Mouse (Mus musculus) heart, adult 8-10 months (tissue): ENCODE data around the gene Cadps. TPM values are rescaled to one million over a fixed set of nuclear protein-coding genes. Genes with fewer than 3 reads are reported as not detected.

Source experiments
- DNase-seq: peaks from one replicate; pipeline ENCODE4 v3.0.0; 2022; ENCODE audit warnings: low spot score
- total RNA-seq, 4 experiments: library from RNA; stranded (reverse); gene quantifications; 2 replicates each; pipeline ENCODE4 v1.2.4; 2022

Gene Cadps
- total RNA-seq, 4 experiments from 2014 or later: 0.06 to 0.17 (median 0.11) TPM

DNA sequence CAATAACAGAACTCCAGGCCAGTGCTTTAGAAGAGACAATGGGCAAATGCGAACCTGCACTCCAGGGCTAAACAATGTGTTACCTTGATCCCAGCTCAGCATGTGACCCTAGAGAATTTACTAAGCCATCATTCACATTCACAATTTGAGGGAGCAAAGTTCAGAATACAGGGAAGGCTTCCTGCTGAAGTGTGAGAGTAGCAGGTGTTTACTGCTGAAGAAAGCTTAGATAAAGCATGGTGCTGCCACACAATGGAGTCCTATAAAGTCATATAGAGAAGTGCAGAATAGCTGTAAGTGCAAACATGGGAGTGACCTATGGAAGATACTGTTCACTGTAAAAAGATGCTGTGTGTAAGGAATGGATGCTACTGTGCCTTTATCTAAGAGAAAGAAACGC lies 91.9 kb downstream of the Cadps start:
- no peak for DNase-seq

DNA sequence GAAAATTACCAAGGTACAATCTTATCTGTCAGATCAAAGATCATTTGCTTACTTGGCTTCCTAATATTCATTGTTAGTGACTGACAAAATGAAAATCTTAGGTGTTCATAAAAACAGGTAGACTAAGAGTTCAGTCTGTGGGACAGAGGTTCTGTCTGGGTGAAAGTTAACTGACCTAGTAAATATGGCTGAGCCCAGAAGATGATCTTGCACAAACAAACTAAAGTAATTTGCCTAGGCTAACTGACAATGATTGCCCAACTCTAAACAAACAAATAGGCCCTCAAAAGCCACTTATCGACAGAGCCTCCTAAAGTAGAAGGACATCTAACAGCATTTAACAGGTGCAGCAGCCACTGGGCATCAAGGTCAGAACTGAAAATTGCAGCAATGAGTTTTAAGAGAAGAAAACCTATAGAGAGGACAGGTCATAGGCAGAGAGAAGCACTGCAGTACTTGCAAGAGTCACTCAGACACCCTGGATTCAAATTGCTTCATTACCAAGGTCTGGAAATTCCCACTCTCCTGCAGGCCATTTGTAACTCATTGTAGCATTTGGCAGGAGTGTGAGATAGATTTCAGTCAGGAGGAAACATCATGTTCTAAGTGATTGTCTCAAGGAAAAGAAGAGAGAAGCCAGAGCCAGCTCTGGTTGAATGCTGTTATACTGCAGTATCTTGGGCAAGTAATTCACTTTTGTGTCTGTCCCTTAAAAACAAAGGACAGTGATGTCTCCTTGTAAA lies 100.3 kb downstream of the Cadps start:
- no peak for DNase-seq

DNA sequence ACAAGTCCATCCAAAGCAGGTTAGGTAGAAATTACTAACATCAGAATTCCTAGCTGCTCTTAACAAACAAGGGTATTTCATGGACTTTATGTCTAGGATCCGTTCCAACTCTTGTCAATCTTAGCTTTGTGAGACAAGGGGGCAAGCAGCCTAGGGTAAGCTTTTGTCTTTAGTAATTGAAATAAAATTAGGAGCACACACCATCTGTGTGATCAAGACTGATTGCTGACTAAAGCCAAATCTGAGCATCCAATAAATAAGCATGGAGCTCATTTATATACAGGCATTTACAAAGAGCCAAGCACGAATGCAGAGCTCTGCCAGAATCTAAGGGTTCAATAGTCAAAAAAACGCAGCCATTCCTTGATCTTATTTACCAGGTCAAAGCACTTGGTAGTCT lies 104.1 kb downstream of the Cadps start:
- DNase-seq: no peak

DNA sequence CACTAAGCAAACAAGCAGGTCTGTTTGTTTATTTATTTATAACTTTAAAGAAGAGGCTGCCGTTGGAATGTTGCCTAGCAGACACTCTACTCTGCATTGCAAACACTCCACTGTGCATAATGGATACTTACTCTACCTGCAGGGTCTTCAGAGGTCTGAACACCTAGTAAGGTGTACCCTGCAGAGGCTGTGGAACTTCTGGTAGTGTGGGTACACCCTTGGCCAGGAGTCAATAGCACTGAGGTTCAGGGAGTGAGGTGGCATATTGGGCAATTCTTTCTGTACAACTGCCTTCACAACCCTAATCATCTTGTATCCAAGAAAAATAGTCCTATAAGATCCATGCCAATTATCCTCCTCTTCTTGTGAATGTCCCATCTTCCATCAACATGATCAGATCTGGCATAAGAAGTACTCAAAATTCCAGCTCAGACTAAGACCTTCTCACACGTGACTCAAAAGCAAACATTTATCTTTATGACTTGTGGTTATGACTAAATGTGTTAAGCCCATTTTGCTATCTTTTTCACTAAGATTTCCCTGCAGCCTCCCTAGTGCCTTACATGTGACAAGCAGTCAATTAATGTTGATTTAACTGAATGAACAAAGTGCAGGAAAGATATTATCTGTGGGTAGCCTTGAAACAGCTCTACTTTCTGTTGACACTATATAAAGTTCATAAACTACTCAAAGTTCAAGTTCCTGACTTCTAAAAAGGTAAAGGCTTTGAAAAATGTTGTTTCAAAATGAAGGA lies 106.8 kb downstream of the Cadps start:
- no peak for DNase-seq

DNA sequence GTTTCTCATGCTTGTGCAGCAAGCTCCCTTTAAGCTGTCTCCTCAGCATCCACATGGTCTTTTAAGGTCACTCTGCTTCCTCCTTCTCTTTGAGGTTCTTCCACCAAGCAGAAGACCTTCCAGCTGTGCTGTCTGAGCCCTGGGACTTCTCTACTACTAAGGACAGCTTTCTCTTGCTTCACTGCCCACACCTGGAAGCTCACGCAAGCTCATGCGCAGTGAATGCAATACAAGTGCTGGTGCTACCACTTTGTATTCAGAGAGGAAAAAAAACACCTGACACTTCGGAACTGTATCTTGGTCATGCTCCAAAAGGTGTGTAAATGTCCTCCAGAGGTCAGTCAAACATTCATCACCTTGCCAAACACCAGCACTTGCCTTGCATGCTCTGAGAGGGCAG lies 115.5 kb downstream of the Cadps start:
- no peak for DNase-seq

DNA sequence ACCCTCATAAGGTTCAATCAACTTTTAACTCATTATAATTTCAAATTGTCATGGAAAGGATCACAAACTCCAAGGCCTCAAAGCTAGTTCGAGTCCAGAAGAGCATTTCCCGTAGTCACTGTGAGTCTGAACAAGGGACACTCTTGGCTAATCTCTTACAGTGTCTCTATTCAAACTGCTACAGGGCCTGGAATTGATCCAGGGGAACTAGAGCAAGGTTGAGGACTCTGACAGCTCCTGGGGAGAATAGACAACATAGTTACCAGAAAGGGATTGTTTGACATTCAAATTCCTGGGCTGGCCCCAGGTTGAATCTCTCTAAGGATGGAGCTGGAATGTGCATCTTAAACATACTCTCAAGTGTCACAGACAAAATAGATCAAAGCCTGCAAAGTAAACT lies 118.4 kb downstream of the Cadps start:
- DNase-seq: no peak

DNA sequence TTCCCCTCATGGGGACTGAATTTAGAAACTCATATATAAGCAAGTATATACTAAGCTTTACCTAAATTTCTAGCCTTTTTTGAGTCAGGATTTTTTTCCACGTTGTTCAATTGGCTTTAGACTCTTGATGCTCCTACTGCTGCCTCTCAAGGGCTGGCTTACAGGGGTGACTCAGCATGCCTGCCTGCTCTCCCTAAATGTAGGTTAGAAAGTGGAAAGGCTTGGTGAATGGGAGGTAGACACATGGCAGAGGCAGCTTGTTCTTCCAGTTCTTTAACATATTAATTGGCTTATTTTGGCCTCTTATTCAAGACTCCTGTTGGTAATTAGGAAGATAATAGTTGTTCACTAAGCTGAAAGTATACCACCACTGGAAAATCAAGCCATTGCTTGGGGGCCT lies 132.7 kb downstream of the Cadps start:
- no peak for DNase-seq

DNA sequence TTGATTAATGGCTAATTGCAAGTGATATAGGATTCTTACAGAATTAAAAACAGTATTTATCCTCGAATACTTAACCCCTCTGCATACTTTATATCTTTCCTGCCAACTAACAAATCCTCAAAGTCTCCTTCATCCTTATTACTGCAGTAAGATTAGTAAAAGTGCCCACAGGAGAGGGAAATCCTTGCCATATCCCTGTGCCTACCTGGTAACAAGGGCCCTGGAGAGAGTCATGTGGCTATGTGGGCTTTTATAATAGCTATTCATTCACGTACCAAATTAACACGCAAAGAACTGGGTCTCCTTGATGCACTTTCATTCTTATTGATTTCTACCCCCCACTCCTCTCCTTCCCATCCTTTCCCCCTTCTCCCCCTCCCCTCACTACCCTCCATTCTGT lies 137.9 kb downstream of the Cadps start:
- DNase-seq: no peak

DNA sequence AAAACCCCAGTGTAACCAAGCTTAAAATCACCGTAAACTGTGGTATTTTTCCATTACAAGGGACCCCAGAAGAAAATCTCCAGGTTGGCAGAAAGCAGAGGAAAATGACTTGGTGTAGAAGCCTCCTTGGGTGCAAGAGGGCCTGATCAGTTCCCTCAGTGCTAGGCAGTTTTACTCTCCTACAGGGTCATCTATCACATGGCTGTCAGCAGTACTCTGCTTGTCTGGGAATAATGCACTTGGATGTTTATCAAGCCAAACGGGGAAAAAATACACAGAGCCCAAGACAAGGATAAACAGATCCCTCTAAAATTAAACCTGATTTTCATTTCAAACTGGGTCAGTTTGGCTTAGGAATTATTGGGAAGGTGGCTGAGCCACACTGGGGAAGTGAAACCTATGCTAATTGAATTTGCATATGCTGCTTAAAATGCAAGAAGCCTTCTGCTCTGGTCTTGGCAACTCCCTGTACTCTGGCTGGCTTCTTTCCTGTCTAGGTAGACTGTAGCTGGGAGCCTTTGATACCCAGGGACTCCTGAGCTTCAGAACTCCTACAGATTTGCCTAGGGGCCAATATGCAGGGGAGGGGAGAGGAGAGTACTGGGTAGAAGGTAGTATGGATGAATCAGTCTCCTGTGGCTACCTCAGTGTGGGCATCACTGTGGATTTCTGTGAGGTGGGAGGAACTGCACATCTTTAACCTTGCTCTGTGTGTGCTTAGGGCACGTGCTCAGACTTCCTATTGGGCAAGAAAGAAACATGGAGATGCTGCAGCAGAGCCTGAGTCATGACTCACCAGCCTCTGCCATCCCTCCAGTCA lies 141.8 kb downstream of the Cadps start:
- no peak for DNase-seq

DNA sequence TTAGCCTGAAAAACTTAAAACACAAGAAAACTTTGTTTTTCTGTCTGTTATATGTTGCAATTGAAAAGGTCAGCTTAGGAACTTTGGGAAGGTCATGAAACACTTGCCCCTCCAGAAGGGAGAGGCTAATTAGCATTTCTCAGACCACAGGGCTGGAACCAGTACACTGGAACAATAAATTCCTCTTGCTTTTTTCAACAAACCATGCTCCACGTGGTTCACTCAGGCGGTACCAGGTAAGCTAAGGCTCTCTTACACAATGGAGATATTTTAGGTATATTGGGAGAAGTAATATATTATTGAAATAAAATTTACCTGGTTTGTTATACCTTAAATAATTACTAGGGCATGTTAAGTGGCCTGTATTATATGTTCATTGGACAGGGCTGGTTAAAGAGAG lies 161.4 kb downstream of the Cadps start:
- DNase-seq: no peak

DNA sequence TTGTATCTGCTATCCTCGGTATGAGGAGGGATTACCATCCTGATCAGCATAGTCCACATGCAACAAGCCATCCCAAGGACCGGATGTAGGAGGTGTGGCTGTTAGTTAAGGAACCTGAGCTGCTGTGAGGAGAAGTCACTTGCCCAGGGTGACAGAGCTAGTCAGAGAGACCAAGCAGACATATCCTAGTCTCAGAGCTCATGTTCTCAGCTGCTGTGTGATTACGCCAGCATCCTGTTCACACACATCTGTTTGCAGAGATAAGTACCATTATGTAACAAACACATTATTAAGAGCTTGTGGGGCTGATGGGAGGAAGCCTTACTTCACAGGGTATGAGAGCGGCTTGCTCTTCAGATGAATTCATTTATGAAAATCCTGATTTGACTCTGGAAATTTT lies 165.5 kb downstream of the Cadps start:
- no peak for DNase-seq

DNA sequence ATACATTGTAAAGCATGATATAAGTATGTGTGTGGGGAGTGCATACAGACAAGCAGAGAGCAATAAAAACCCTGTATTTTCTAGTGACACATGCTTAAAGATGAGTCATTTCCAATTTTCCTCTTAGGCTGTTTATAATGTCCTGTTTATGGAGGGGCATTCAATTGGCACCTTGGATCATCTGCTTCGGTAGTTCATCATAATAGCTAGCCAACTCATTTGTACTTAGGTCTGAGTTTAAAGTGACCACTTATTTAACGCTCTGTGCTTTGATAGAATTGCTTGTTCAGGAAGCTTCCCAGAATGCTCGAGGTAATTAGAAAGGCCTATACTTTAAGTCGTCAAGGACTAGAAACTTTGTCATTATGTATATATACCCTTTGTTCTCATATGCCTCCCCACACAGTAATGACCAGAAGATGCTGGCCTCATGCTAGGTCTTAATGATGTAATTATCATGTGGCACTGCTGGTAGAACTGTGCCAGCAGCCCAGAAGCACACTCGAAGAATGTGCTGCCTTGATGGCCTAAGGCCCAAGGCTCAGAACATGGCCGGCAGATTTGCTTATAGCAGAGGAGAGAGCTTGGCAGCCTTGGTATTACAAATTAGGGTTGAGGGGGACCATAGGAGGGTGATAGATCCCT lies 179.9 kb downstream of the Cadps start:
- no peak for DNase-seq

DNA sequence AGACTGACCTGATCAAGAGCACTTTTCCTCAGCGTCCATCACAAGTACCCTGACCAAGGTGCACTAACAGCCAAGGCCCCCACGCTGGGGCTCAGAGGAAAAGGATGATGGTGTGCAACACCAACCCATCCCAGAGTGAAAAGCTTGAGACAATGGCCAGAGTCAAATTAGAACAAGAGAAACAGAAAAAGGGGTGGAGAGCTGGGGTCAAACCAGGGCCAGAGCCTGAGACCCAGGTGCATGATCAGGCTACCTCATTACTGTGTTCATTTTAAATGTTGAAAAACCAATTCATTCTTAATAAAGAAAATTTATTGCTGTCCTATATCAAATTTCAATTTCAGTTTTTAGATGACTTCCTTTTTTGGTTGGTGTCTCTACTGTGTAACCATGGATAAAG lies 184.1 kb downstream of the Cadps start:
- no peak for DNase-seq

DNA sequence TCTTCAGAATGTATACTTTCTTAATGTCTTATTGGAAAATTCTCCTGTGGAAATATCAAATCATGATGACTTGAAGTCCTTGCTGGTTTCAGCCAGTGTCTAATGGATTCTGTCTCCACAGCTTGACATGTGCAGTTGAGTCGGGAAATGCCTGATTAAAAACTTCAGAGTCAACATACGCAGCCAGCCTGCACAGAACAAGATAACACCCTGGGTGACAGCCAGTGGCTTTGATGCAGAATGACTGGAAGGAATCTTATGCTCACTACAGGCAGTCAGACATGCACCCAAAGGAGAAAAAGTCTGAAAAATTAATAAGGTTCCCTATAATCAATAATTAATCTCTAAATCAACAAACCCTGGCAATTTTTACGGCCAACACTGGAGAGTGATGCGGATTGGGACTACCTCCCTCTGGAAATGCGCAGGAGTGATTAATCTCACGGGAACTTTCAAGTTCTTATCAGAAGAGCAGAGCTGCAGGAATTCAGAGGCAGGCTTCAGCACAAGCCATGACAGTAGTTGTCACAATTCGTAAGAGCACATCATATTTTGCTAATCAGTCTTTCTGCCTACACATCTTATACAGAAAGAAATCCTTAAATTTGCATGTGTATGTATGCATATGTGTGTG lies 185.6 kb downstream of the Cadps start:
- DNase-seq: peak; percentile 7

DNA sequence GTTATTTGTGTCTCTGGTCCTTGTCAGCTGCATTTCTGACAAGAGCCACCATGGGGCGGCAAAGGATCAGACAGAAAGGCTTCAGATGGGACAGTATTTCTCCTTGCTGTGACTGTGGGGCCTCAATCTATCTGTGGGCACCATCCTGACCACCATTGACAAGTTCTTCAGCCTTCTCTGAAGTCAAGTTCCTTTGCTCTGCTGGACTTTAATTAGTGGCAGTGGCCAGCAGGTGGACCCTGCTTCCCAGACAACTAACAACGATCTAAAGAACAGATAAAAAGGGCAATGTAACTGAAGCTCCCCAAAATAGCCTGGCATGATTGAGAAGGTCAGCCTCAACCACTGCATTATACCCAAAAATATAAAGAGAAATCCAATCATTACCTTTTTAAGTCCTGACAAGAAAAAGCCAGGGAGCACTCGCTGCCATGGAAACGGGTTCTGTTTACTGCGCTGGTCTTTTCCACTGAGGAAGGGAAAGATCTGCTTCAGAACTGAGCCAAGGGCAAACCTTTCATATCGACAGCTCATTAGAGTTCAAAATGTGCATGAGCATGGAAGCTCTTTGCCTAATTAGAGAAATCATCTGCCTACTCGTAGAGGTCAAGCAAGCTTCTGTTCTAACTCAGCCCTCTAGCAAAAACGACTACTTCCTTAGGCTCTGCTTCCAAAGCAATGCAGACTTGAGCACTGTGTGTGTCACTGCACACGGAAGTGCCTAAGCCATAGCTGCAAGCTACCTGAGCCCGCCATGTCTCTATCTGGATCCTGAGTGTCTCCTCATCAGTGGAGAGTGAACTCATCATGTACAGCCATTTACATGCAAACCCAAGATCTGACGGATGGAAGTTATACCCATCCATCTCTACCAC lies 198.4 kb downstream of the Cadps start:
- DNase-seq: no peak

DNA sequence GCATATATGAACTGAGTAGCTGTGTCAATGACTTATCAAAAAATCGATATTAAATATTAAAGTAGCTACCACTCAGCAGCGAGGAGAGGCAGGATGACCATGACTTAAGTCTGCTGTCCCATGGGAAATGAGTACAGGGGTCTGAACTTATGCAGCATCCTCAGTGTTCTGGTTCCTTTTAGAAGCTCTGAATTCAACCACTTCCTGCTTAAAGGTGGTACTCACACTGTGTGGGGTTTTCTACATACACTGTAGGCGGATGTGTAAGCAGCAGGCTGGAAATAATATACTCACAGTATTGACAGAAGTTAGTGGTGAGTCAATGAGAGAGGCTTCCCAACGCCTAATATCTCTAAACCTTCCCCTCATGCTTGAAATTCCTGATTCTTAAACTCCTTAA lies 215.9 kb downstream of the Cadps start:
- DNase-seq: no peak

DNA sequence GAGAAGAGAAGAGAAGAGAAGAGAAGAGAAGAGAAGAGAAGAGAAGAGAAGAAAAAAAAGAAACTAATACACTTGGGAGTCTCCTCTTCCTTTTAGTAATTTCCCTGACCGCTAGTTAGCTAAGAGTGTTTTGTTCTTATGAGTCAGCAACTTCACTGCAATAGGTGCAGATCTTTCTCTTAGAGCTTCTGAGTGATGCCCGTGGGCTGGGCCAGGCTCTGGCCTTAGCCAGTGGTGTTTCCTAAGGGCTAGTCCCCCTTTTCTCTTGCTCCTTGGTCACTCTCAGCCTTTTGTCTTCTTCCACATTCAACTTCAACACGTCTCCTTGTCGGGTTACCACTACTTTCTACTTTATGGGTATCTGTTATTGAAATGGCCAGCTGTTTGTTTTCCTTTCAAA lies 216.7 kb downstream of the Cadps start:
- DNase-seq: no peak

DNA sequence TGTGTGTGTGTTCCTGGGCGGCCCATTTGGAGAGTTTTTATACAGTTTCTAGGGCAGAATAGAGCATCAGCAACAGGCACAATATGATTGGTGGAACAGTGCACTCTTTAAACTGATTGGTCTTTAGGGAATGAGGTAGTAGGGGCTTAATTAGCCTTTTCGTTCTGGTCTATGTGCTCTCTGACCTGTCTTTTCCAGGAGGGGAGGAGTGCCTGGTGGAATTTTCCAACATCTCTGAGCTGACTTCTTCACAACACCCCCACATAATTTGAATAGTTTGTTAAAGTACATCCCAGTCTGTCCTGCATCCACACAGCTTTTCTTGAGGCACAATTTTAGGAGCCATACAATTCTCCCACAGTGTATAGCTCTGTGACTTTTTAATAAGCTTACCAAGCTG lies 220.8 kb downstream of the Cadps start:
- DNase-seq: no peak

DNA sequence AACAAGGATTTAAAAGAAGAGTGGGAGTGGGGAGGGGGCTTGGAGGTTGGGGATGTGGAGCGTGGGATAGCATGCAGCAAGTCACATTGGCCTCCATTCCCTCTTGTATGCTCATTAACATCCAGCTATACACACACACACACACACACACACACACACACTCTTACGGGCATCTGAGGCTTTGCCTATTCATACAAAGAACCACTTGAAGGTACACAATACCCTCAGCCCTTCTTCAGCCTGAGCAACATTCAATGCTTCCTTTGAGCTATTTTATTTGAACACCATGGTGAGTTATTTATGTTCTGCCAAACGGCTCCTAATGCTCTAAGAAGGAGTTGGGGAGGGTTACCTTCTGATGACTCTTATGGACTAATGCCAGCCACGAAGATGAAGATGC lies 227.6 kb downstream of the Cadps start:
- DNase-seq: no peak

DNA sequence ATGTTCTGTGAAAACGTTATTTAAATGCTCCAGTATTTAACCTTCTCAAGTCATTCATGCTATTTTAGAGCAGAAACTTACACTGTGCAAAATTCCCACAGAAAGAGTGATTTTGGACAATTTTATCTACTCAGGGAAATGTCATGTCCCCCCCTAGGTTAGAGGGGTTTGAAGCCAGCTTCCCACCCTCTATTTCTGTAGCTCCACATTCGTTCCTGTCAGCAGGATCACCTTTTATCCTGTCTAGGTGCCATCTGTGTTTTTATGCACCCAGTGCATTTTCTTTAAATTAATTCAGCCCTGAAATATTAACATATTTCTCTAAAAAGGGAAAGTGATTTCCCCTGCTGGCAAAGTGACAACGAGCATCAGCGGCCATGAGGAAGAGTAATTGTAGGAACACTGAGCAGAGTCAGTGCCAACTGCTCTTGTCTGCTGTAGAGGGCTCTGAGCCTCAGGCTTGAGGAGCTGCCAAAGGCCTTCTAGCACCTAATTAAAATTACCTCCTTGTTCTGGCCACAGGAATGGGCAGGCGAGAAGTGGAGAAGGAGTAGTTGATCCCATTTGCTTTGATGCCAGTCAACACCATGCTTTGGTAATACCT lies 230.3 kb downstream of the Cadps start:
- DNase-seq: no peak
